Mouse (Mus musculus) activated CD4-positive, CD25-positive, alpha-beta regulatory T cell, adult 4 months (primary cell): ENCODE measurements around the gene Hmbs. TPM values are rescaled to one million over a fixed set of nuclear protein-coding genes. Genes with fewer than 3 reads are reported as not detected.
"Not testable (repeated sequence)": the region's sequence is repeated elsewhere in the genome, so short reads cannot be mapped to it uniquely, and the experiment has no call there.

Experiments used
- ATAC-seq: one replicate; pipeline ENCODE4 v1.8.0; 2017
- polyA plus RNA-seq, 2 experiments: library from polyadenylated mRNA; unstranded; fragments of 100-300 nt; shearing (Covaris generic); gene quantifications; one replicate each; pipeline ENCODE4 v1.2.1; 2017

Gene Hmbs
- polyA plus RNA-seq, 2 experiments from 2014 or later, result 27.6 to 33.4 TPM

DNA sequence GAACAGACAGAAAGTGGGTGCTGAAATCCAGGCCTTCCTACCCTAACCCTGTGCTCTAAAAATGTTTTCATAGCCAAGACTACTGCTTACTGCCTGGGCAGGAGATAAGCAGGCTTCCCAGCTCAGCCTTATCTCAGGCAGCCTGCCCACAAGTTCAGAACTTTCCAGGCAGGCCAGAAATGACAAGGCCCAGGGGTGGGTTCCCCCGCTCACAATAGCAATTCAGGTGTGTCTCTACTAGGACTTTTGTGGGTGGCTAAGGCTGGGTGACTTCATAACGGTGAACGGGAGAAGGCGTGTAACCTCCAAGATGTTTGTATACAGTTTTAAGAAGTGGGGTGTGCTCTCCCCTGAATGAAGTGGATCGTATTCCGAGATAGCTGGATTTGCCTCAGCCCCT lies 738 bp downstream of the Hmbs start:
- ATAC-seq, result no peak

DNA sequence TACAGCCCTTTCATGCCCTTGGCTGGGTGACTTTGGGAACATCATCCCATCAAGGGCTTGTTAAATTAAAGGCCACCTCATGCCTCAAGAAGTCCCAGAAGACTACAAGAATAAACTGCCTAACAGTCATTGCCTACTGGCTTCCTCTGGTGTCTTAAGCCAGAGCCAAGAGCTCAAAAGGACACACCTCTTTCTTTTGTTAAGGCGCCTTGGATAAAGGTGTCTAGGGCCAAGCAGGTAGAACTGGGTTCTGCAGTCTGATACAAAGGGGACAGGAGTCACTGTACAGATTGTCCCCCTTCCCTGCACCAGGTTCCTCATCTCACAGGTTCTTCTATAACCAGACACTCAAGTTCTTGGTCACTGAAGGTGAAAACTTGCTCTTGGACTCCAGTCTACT lies 1.4 kb downstream of the Hmbs start:
- ATAC-seq, result no peak

DNA sequence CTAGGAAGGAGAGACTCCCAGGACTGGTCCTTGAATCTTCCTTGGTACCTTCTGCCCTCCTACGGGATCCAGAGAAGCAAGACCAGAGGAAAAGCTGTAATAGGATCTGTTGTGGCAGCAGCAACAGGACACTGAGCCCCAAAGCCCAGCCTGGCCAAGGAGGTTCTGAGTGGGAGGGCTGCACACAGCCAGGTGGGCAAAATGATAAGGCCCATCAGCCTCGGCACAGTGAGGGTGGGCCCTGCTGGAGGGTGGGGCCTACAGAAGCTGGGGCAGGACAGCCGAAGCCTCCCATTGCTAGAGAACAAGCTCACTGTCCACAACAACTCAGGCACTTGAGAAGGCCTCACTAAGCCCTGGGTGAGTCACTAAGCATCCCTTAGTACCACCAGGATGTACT lies 1.9 kb downstream of the Hmbs start:
- ATAC-seq, result no peak

GRCm38 (mm10) chr9:44341487-44341886 lies 2.5 kb downstream of the Hmbs start:
- no peak for ATAC-seq

DNA sequence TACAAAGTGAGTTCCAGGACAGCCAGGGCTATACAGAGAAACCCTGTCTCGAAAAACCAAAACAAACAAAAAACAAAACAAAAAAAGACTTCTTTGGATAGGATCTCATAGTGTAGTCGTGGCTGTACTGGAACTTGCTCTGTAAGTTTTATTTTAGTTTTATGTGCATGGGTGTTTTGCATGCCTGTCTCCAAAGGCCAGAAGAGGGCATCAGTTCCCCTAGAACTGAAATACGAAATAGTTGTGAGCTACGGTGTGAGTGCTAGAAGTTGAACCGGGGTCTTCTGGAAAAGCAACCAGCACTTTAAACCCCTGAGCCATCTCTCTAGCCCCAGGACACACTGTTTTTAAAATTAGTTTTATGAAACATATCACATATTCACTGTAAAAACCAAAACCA lies 5.5 kb downstream of the Hmbs start:
- no peak for ATAC-seq

DNA sequence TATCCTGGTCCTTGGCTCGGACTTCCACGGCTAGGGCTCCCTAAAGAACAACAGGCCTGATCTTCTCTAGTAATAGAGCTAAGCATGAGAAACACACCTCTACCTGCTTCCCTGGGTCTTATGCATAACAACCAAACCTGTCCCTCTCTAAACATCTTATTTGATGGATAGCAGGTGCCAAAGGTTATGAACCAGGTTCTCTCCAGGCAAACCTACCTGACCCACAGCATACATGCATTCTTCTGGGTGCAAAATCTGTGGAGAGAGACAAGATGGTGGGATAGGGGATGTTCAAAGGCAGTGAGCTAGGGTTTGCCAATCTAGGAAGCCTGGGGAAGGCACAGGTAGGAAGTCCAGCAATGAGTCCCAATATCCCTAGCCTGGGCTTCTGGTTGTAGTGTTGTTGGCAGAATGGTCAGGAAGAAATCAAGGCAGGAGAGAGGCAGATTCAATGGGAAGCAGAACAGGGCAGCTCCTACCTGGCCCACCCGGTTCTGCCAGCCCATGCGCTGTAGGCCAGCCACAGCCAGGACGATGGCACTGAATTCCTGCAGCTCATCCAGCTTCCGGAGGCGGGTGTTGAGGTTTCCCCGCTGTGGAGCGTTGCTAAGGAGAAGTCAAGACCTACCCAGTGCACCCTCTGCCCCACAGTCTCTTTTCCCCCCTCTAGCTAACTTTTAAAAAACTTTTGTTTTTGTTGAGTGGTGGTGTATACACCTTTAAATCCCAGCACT lies 6.4 kb downstream of the Hmbs start:
- no peak for ATAC-seq

- ATAC-seq, result no peak
Measured at GRCm38 (mm10) chr9:44336964-44337363, 7.1 kb downstream of the Hmbs start.

- ATAC-seq, result not testable (repeated sequence)
Measured at GRCm38 (mm10) chr9:44336513-44336912, 7.5 kb downstream of the Hmbs start.

DNA sequence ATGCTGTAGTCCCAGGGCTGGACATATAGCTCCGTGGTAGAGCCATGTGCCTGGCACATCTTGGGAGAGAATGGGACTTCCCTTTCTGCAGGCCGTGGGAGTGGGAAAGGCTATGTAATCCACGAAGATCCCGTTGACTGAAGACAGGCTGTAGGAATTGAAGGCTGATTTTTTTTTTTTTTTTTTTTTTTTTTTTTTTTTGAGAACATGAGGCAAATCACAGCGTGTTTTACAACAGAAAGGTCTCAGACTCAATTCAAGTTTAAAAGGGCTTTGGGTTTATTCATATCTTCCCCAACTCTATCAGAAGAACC lies 8.0 kb downstream of the Hmbs start:
- ATAC-seq, result no peak

DNA sequence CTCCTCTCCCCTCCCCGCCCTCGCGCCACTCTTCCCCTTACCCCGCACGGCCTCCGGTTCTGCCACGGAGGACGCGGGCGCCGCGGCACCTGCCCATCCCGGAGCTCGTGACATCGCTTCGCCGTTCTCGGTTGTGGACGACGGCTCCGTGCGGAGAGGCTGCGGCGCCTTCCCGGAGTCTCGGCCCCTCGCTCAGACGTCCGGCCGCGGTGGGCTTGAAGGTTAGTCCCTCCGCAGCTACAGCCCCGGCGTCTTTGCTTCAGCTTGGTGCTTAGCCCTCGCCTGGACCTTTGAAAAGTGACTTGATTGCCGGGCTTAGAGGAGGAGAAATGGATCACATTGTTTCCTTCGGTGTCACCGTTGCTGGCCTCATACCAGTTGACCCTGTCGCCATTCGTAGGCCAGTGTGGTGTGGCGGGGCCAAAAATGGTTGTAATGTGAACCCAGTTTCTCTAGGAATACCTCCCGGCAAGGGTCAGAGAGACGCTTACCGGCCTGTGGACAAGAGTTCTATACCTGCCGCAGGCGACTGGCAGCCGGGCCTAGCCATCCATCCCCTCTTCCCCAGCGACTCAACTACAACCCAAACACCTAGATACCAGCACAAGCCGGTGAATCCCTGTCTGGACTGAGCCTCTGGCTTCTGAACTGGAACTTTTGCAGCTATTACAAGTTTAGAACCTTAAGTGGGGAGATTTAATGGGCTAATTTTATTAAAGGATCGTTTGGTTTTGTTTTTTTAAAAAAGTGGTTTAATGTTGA lies 8.5 kb downstream of the Hmbs start:
- ATAC-seq, result no peak

DNA sequence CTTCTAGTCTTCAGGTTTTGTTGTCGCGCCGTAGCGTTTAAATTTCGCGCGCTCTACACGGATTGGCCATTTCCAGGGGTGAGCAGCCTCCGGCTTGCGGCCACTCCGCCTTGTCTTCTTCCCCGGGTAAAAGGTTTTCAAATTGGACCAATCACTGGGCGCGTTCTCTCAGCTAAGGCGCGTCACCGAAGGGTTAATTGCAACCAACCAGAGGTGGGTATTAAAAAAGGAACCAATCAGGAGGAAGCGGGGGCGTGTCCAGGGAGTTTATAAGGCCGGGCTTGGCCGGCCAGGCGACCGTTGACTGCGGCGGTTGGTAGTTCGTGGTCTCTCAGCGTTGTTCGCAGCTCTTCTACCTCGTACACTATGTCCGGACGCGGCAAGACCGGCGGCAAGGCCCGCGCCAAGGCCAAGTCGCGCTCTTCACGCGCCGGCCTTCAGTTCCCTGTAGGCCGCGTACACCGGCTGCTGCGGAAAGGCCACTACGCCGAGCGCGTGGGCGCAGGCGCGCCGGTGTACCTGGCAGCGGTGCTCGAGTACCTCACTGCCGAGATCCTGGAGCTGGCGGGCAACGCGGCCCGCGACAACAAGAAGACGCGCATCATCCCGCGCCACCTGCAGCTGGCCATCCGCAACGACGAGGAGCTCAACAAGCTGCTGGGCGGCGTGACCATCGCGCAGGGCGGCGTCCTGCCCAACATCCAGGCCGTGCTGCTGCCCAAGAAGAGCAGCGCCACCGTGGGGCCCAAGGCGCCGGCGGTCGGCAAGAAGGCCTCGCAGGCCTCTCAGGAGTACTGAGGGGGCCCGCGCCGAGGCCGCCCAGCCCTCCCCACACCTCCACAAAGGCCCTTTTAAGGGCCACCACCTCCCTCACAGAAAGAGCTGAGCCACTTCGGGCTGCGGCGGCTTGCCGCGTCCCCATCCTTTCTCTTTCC lies 9.4 kb downstream of the Hmbs start, which contains the start of gene H2afx:
H2afx (plus strand) TSS at position 299 of the 935 bp plus-strand sequence.
- peak; percentile 98 for ATAC-seq

GRCm38 (mm10) chr9:44332918-44333638 lies 10.9 kb downstream of the Hmbs start:
- ATAC-seq, result no peak

DNA sequence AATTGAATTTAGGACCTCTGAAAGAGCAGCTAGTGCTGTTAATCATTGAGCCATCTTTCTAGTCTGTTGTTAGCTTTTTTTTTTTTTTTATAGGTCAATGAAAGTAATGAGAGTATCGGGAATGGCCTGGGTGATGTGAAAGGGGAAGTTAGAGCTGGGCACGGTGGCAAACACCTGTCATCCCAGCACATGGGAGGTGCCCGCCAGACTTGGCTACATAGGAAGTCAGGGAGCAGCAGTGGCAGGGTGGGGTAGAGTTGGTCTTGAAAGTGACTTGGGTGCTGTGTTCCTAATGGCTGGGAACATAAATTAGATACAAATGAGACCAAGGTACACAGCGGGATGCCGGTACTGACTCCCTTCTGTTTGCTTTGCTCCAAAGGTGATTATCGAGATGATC lies 13.3 kb downstream of the Hmbs start:
- ATAC-seq, result no peak

DNA sequence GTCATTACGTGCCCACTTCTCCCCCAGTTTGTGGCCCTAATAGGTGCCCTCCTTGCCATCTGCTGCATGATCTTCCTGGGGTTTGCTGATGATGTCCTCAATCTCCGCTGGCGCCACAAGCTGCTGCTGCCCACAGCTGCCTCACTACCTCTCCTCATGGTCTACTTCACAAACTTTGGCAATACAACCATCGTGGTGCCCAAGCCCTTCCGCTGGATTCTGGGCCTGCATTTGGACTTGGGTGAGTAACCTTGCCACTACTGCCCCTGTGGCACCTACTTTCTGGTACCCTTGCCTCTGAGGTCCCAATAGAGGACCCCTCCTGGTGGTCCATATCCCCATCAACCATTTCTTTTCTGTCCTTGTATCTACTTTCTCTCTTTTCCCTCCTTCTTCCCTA lies 16.1 kb downstream of the Hmbs start:
- no peak for ATAC-seq

DNA sequence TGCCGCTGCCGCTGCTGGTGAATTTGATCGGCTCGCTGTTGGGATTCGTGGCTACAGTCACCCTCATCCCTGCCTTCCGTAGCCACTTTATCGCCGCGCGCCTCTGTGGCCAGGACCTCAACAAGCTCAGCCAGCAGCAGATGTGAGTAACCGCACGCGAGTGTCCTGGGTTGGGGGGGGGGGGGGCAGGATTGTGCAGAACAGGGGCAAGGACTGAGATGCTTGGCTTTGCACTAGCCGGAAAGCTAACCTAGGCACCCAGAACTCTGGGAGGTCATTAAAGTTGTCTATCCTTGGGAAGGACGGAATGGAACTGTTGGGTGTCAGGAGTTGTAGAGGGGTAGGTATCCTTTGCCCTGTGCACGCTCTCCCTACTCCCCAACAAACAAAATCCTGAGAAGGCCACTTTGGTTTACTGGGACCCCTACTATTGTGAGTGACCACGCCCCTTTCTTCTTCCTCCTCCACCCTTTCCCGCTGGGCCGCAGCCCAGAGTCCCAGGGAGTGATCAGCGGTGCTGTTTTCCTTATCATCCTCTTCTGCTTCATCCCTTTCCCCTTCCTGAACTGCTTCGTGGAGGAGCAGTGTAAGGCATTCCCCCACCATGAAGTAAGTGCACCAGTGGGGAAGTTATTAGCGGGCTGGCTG lies 16.8 kb downstream of the Hmbs start:
- ATAC-seq, result peak; percentile 21

- peak; percentile 93 for ATAC-seq
Measured at GRCm38 (mm10) chr9:44326371-44327063, 17.5 kb downstream of the Hmbs start.

DNA sequence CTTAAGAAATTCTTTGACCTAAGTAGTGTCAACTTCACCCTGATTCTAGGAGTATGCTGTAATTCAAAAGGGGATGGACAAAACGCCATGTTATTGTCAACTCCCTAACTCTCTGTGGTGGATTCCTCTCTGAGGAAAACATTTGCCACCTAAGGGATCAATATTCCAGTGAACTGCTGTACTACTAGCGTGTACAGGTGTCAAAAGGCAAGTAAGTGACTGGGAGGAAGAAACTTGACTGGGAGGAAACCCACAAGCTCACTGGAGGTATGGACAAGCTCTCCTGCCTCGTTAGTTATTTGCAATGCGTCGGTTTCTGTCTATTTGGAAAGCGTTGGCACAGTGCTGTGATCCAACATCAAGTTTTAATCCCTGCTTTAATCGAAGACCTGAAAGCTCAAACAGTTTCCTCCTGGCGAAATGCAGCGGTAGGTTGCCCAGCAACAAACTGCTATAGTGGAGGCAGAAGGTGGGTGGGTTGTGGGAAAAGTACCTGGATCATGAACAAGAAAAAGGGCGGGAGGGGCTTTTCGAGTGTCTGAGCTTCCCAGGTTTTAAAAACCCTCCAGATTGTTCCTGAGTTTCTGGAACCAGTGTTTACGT lies 18.2 kb downstream of the Hmbs start, which contains the start of gene Dpagt1:
Dpagt1 (plus strand) TSS at position 252 of the 603 bp plus-strand sequence.
- ATAC-seq, result no peak

DNA sequence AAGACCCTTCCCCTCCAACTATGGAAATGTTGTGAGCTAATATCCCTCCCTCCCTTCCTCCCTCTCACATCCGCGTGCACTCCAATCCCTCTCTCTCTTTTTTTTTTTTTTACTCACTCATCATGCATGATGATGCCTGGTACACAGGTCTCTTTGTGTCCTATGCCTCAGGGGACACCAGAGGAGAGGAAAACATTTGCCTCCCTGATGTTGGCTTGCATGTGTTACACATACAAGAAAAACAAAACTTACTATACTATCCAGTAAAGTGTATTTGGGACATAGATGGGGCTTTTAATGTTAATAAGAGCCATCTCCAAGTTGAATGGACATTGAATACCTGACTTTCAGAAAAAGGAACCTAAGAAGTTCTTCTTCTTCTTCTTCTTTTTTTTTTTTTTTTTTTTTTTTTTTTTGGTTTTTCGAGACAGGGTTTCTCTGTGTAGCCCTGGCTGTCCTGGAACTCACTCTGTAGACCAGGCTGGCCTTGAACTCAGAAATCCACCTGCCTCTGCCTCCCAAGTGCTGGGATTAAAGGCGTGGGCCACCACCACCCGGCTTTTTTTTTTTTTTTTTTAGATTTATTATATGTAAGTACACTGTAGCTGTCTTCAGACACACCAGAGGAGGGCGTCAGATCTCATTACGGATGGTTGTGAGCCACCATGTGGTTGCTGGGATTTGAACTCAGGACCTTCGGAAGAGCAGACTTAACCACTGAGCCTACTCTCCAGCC lies 18.8 kb downstream of the Hmbs start:
- ATAC-seq, result not testable (repeated sequence)

DNA sequence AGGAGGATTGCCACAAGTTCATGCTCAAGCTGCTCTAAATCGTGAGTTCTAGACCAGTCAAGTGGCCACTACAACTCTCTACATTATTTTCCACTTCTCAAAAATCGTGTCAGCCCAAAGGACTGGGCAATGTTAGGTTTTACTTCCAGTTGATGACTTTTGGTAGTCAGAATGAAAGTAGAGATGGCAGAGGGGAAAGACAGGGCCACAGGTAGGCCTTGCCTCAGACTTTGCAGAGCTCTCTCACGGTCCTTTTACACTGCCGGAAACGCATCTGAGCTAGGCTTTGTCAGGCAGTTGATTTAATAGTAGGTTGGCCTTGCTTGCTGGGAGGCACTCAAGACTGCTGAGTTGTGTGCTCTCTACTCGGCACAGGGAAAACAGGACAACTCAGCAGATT lies 19.9 kb downstream of the Hmbs start:
- no peak for ATAC-seq

- ATAC-seq, result not testable (repeated sequence)
Measured at GRCm38 (mm10) chr9:44323656-44324055, 20.4 kb downstream of the Hmbs start.
